Mouse (Mus musculus) thymus, adult 18-20 months (tissue): ENCODE measurements around the gene Adgrv1.

Experiments
- DNase-seq, 2 experiments: peaks; one replicate each; pipeline ENCODE4 v3.0.0; 2022; ENCODE audit warnings: mixed read lengths in 2 of 2

Gene Adgrv1

GRCm38 (mm10) chr13:81610349-81610748, 22.6 kb downstream of the Adgrv1 start:
- DNase-seq, result no peak

GRCm38 (mm10) chr13:81606991-81607390, 26.0 kb downstream of the Adgrv1 start:
- DNase-seq, result no peak

GRCm38 (mm10) chr13:81596910-81597607, 35.9 kb downstream of the Adgrv1 start:
- DNase-seq, result no peak

GRCm38 (mm10) chr13:81578692-81579091, 54.3 kb downstream of the Adgrv1 start:
- no peak for DNase-seq

GRCm38 (mm10) chr13:81570241-81570821, 62.6 kb downstream of the Adgrv1 start:
- DNase-seq, result no peak

- DNase-seq, result no peak
These were observed 82.9 kb downstream of the Adgrv1 start for GRCm38 (mm10) chr13:81550024-81550423.

- DNase-seq, result no peak
These were observed 98.0 kb downstream of the Adgrv1 start for GRCm38 (mm10) chr13:81534916-81535315.

GRCm38 (mm10) chr13:81526687-81527086, 106.3 kb downstream of the Adgrv1 start:
- DNase-seq, result no peak

- DNase-seq, result no peak
These were observed 122.8 kb downstream of the Adgrv1 start for GRCm38 (mm10) chr13:81510142-81510541.

- DNase-seq, result no peak
These were observed 135.9 kb downstream of the Adgrv1 start for GRCm38 (mm10) chr13:81497035-81497434.

- DNase-seq, result no peak
These were observed 141.0 kb downstream of the Adgrv1 start for GRCm38 (mm10) chr13:81491971-81492370.

- DNase-seq, result no peak
These were observed 146.0 kb downstream of the Adgrv1 start for GRCm38 (mm10) chr13:81486980-81487379.

GRCm38 (mm10) chr13:81473750-81474149, 159.2 kb downstream of the Adgrv1 start:
- DNase-seq, result no peak

- DNase-seq, result no peak
These were observed 166.3 kb downstream of the Adgrv1 start for GRCm38 (mm10) chr13:81466661-81467060.

GRCm38 (mm10) chr13:81465794-81466193, 167.2 kb downstream of the Adgrv1 start:
- DNase-seq, result no peak

GRCm38 (mm10) chr13:81449630-81450029, 183.3 kb downstream of the Adgrv1 start:
- no peak for DNase-seq

GRCm38 (mm10) chr13:81449198-81449597, 183.8 kb downstream of the Adgrv1 start:
- DNase-seq, result no peak

- DNase-seq, result no peak
These were observed 191.5 kb downstream of the Adgrv1 start for GRCm38 (mm10) chr13:81441412-81441811.

GRCm38 (mm10) chr13:81439390-81440025, 193.4 kb downstream of the Adgrv1 start:
- peak; percentile 4 to 8 for DNase-seq

GRCm38 (mm10) chr13:81437088-81437487, 195.9 kb downstream of the Adgrv1 start:
- DNase-seq, result no peak

- no peak for DNase-seq
These were observed 205.8 kb downstream of the Adgrv1 start for GRCm38 (mm10) chr13:81426896-81427755.

- no peak for DNase-seq
These were observed 207.8 kb downstream of the Adgrv1 start for GRCm38 (mm10) chr13:81425111-81425510.

- DNase-seq, result no peak
These were observed 209.0 kb downstream of the Adgrv1 start for GRCm38 (mm10) chr13:81424002-81424401.
